Mouse (Mus musculus) B cell, adult 62 days (primary cell): ENCODE data around the gene Cnpy1. TPM values are rescaled to one million over a fixed set of nuclear protein-coding genes. Genes with fewer than 3 reads are reported as not detected.

Experiments used
- total RNA-seq: library from RNA; stranded (reverse); gene quantifications from 4 replicates; pipeline ENCODE4 v1.2.4, GENCODE M21; 2023

Cnpy1 gene
- not detected in 4 replicates for total RNA-seq

GRCm38 (mm10) chr5:28245574-28245973, at the start of gene Cnpy1:
Gene Cnpy1, minus strand, starts transcription at chr5:28245806.

DNA sequence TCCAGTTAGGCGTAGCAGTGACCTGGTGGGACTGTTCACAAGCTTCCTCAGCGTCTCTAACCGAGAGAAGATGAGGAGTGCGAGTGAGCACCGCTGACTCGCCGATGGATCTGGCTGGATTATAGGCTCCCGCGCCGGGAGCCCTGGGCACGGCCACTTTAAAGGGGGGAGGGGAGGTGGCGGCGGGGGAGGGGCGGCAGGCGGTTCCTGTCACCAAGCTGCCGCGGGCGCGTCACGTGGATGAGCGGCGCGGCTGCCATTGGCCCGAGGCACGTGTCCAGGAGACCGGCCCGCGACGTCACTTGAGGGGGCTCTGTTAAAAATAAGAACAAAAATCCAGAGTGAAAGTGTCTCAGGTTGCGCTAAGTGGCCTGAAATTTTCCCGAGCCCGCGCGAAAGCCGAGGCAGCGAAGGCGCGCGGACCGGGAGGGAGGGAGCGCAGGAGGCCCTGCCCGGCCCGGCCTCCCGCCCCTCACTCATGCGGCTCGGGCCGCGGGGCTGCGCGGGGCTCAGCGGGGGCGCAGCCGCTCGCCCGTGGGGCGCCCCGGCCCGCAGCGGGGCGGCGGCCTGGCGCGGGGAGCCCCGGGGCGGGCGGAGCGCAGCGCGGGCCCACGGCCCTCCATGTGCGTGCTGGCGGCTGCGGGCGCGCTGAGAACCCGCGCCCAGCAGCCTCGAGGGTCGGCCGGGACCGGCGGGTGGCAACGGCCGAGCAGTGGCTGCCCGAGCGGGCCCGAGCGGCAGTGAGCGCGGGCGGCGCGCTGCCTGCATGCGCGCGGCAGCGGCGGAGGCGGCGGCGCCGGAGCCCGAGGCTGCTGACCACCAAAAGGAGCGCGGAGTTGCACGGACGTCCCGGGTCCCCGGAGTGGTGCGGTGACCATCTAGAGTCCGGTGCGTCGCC, 80.0 kb downstream of the Cnpy1 start, which contains the start of gene En2:
Gene En2, plus strand, starts transcription at position 337 of the 898 bp plus-strand sequence.

Other genes starting within 250 kb of the Cnpy1 start
- gene Insig1, start 174.4 kb downstream of the Cnpy1 start, total RNA-seq = 100 to 109 TPM (median 102 TPM) in 4 replicates
- not detected in 4 replicates for gene En2, start 80.1 kb downstream of the Cnpy1 start, total RNA-seq
- 166 to 176 TPM (median 172 TPM) in 4 replicates for gene Rbm33, start 71.3 kb upstream of the Cnpy1 start, total RNA-seq
- gene Shh, start 221.4 kb upstream of the Cnpy1 start, total RNA-seq = not detected in 4 replicates